Mouse (Mus musculus): ENCODE measurements at regions not wholly inside any gene's neighbourhood (a gene's known extent, or its start where the extent isn't known, plus 50 kb on each side); places are given as distances from the start of the nearest gene placed in this dataset.

GRCm38 (mm10) chr1:128803433-128804060, 211.5 kb upstream of the Cxcr4 start:
- TF ChIP-seq CTCF (IDR thresholded peaks at IDR 0.05; ENCODE audit: extremely low read depth, insufficient read length, insufficient replicate concordance, low read depth, low read length) (no peak), POLR2A (IDR thresholded peaks at IDR 0.05; ENCODE audit: low read depth, low read length) (no peak)

Measured in small intestine, adult 2 months (tissue).